Mouse (Mus musculus) ES-E14 (cell line): ENCODE measurements around the gene Inhbb. TPM values are rescaled to one million over a fixed set of nuclear protein-coding genes. Genes with fewer than 3 reads are reported as not detected.

Source experiments
- DNase-seq: peaks from one replicate; pipeline ENCODE4 v3.0.0-alpha.2; 2013; ENCODE audit warnings: low read depth, low spot score
- H3K27ac ChIP-seq: 2 replicates; pipeline ENCODE4 v1.5.1; 2012; ENCODE audit warnings: low read depth, mild to moderate bottlenecking, low read length, moderate library complexity, mixed read lengths; ENCODE audit not compliant: poor library complexity, insufficient read depth, severe bottlenecking
- H3K36me3 ChIP-seq: 2 replicates; pipeline ENCODE4 v1.6.1; 2012; ENCODE audit warnings: mild to moderate bottlenecking, low read length, moderate library complexity, mixed read lengths; ENCODE audit not compliant: control insufficient read depth, poor library complexity, insufficient read depth, severe bottlenecking
- H3K4me1 ChIP-seq, 2 experiments: fragments of 150-350 bp in 1 of 2; sonication (generic) in 1 of 2; 2 replicates each; pipeline ENCODE4 v1.6.1; 2012; ENCODE audit warnings: low read length in 2 of 2, mild to moderate bottlenecking in 1 of 2, mixed read lengths in 1 of 2; ENCODE audit not compliant: control insufficient read depth in 2 of 2, insufficient read depth in 2 of 2, poor library complexity in 1 of 2
- H3K4me3 ChIP-seq, 2 experiments: fragments of 150-350 bp in 1 of 2; sonication (generic) in 1 of 2; 2 replicates each; pipeline ENCODE4 v1.5.1; 2012; ENCODE audit warnings: low read length in 2 of 2, low read depth in 1 of 2, mild to moderate bottlenecking in 1 of 2, mixed read lengths in 1 of 2; ENCODE audit not compliant: insufficient read depth in 1 of 2, poor library complexity in 1 of 2, severe bottlenecking in 1 of 2
- H3K9ac ChIP-seq: 2 replicates; pipeline ENCODE4 v1.6.1; 2012; ENCODE audit warnings: low read depth, mild to moderate bottlenecking, low read length, mixed read lengths; ENCODE audit not compliant: poor library complexity, insufficient read depth, severe bottlenecking
- H3K9me3 ChIP-seq: fragments of 150-350 bp; sonication (generic); 2 replicates; pipeline ENCODE4 v1.6.1; 2012; ENCODE audit warnings: low read depth, mild to moderate bottlenecking, low read length; ENCODE audit not compliant: control insufficient read depth, insufficient read depth
- CHD2 ChIP-seq: IDR thresholded peaks from 2 replicates; pipeline ENCODE4 v1.6.1; 2014; ENCODE audit warnings: mild to moderate bottlenecking, low read depth, low read length, inconsistent platforms
- HCFC1 ChIP-seq: IDR thresholded peaks from 2 replicates; pipeline ENCODE4 v1.6.1; 2012; ENCODE audit warnings: low read length, inconsistent platforms, borderline replicate concordance; ENCODE audit not compliant: insufficient read depth
- MAFK ChIP-seq: IDR thresholded peaks from 2 replicates; pipeline ENCODE4 v1.6.1; 2014; ENCODE audit warnings: mild to moderate bottlenecking, low read depth, low read length, inconsistent platforms; ENCODE audit not compliant: insufficient read depth
- ZC3H11A ChIP-seq: IDR thresholded peaks from 2 replicates; pipeline ENCODE4 v1.6.1; 2012; ENCODE audit warnings: low read depth, mild to moderate bottlenecking, inconsistent platforms, low read length, borderline replicate concordance
- ZNF384 ChIP-seq: IDR thresholded peaks from 2 replicates; pipeline ENCODE4 v1.6.1; 2012; ENCODE audit warnings: low read depth, low read length, inconsistent platforms
- in situ Hi-C, 2 experiments: fragments of 600-800 bp; cut with MboI; formaldehyde crosslinking; loops; one replicate each; pipeline ENCODE4 v1.15.1; 2025; ENCODE audit warnings: low sequenced_read_pairs in 2 of 2, inconsistent platforms in 1 of 2; ENCODE audit not compliant: unreplicated experiment in 2 of 2
- total RNA-seq: library from RNA; depleted of rRNA; stranded (reverse); fragments of 300-350 nt; gene quantifications from 2 replicates; pipeline ENCODE4 v1.2.3, GENCODE M21; 2012

Gene Inhbb
- total RNA-seq, 1 experiment: 25.8 TPM

GRCm38 (mm10) chr1:119383916-119384315 lies 38.1 kb downstream of the Inhbb start:
- no peak overlapping the region for H3K27ac ChIP-seq
- H3K4me3 ChIP-seq: no peak overlapping the region
- H3K9me3 ChIP-seq: no peaks in the 10 kb centered on the region
- no peaks in the 10 kb centered on the region for H3K36me3 ChIP-seq
- TF ChIP-seq HCFC1 (no peak), CHD2 (no peak), ZNF384 (no peak), MAFK (no peak), ZC3H11A (no peak)
- H3K9ac ChIP-seq: no peak overlapping the region
- no peak for DNase-seq
- in situ Hi-C loops: no loop called here
- H3K4me1 ChIP-seq: peaks cover 2 to 3% of the 10 kb centered on the region in 2 experiments; a peak in 2 of 4 replicates

DNA sequence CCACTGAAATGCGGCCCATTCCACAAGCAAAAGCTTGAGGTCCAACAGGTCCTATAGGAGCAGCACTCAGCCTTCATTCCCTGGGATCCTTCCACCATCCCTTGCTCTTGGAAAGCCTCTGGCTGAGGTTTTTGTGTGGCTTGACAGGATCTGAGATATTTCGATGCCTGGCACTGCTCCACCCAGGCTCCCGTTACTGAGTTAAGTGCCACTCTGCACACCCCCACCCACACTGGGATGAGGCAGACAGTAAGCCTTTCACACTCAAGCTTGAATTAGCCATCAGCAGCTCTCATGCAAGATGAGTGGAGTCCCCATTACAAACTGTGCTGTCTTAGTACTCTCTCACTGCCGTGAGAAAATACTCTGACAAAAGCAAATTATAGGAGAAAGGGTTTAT lies 41.4 kb downstream of the Inhbb start:
- Histone ChIP-seq H3K27ac (no peak overlapping the region), H3K4me3 (no peak overlapping the region), H3K36me3 (no peaks in the 10 kb centered on the region), H3K4me1 (no peaks in the 10 kb centered on the region), H3K9ac (no peak overlapping the region), H3K9me3 (no peaks in the 10 kb centered on the region)
- no peak for DNase-seq
- TF ChIP-seq ZNF384 (no peak), CHD2 (no peak), MAFK (no peak), ZC3H11A (no peak), HCFC1 (no peak)
- in situ Hi-C loops: no loop called here

GRCm38 (mm10) chr1:119375376-119375775 lies 46.7 kb downstream of the Inhbb start:
- Histone ChIP-seq H3K36me3 (no peaks in the 10 kb centered on the region), H3K27ac (no peak overlapping the region), H3K9me3 (no peaks in the 10 kb centered on the region), H3K4me3 (no peak overlapping the region), H3K4me1 (0 out of 4 replicates have a peak, but pooled peaks cover 0 to 1% of the 10 kb centered on the region in 2 experiments), H3K9ac (no peak overlapping the region)
- in situ Hi-C loops: no loop called here
- no peak for TF ChIP-seq ZC3H11A
- no peak for TF ChIP-seq MAFK
- no peak for TF ChIP-seq ZNF384
- no peak for TF ChIP-seq HCFC1
- TF ChIP-seq CHD2: no peak
- no peak for DNase-seq

GRCm38 (mm10) chr1:119367546-119367945 lies 54.5 kb downstream of the Inhbb start:
- Histone ChIP-seq H3K9ac (no peak overlapping the region), H3K27ac (no peak overlapping the region), H3K4me3 (no peak overlapping the region), H3K9me3 (no peaks in the 10 kb centered on the region), H3K4me1 (no peaks in the 10 kb centered on the region), H3K36me3 (no peaks in the 10 kb centered on the region)
- TF ChIP-seq ZNF384 (no peak), HCFC1 (no peak), ZC3H11A (no peak), CHD2 (no peak), MAFK (no peak)
- no peak for DNase-seq
- in situ Hi-C loops: no loop called here

- in situ Hi-C loops: no loop called here
- no peak for TF ChIP-seq ZNF384
- TF ChIP-seq ZC3H11A: no peak
- no peak for TF ChIP-seq CHD2
- no peak for TF ChIP-seq HCFC1
- TF ChIP-seq MAFK: no peak
- DNase-seq: no peak
- H3K27ac ChIP-seq: no peak overlapping the region
- no peaks in the 10 kb centered on the region for H3K9me3 ChIP-seq
- no peaks in the 10 kb centered on the region for H3K4me1 ChIP-seq
- no peak overlapping the region for H3K9ac ChIP-seq
- H3K4me3 ChIP-seq: no peak overlapping the region
- H3K36me3 ChIP-seq: no peaks in the 10 kb centered on the region
These were observed 55.7 kb downstream of the Inhbb start for GRCm38 (mm10) chr1:119366315-119366714.
